Mouse (Mus musculus) spleen, adult 10 weeks (tissue): ENCODE data around the gene Rbm15b. TPM values are rescaled to one million over a fixed set of nuclear protein-coding genes. Genes with fewer than 3 reads are reported as not detected.

Experiments
- polyA plus RNA-seq: library from polyadenylated mRNA; stranded (reverse); fragments of 350-450 nt; fragmentation: Illumina TruSeq; extraction: RNeasy Lipid Tissue Mini Kit (QIAGEN cat#74804); gene quantifications from one replicate; pipeline ENCODE4 v1.2.3, GENCODE M21; 2015; ENCODE audit warnings: low replicate concordance; ENCODE audit not compliant: insufficient read depth

The Rbm15b gene
- polyA plus RNA-seq = 16.9 TPM

GRCm38 (mm10) chr9:106886828-106887702 is at the start of gene Rbm15b:
TSS of gene Rbm15b (minus strand) at chr9:106887428.

GRCm38 (mm10) chr9:106891829-106892551 is 4.8 kb upstream of the Rbm15b start, which contains the start of gene Manf:
TSS of gene Manf (minus strand) at chr9:106891979.

Other genes starting within 250 kb of the Rbm15b start
- not detected for gene Grm2, start 231.3 kb downstream of the Rbm15b start, polyA plus RNA-seq
- 25.8 TPM for gene Tex264, start 201.5 kb downstream of the Rbm15b start, polyA plus RNA-seq
- gene Rad54l2, start 98.2 kb downstream of the Rbm15b start, polyA plus RNA-seq = 16.4 TPM
- gene Dcaf1, start 65.6 kb downstream of the Rbm15b start, polyA plus RNA-seq = 20.9 TPM
- gene Manf, start 4.6 kb upstream of the Rbm15b start, polyA plus RNA-seq = 219 TPM